Mouse (Mus musculus): ENCODE data around the gene Actl7a.

- no peak for TF ChIP-seq CTCF (IDR thresholded peaks at IDR 0.05; ENCODE audit: low read depth, low read length)
- TF ChIP-seq POLR2A (IDR thresholded peaks at IDR 0.05; ENCODE audit: extremely low read depth, insufficient read depth, low read length) = no peak
Observed at GRCm38 (mm10) chr4:56740020-56740485, 3.2 kb upstream of the Actl7a start, which contains the start of gene Gm26657.

All from liver, adult 2 months (tissue).